Mouse (Mus musculus) bone marrow macrophage, adult 2 months (primary cell): ENCODE measurements at regions not wholly inside any gene's neighbourhood (a gene's known extent, or its start where the extent isn't known, plus 50 kb on each side); places are given as distances from the start of the nearest gene placed in this dataset.

Experiments
- CTCF ChIP-seq: IDR thresholded peaks from 2 replicates; pipeline ENCODE4 v1.5.1; 2012; ENCODE audit warnings: low read depth, mild to moderate bottlenecking, low read length, moderate library complexity
- POLR2A ChIP-seq: IDR thresholded peaks from 2 replicates; pipeline ENCODE4 v1.6.1; 2012; ENCODE audit warnings: mild to moderate bottlenecking, low read depth, low read length, borderline replicate concordance

DNA sequence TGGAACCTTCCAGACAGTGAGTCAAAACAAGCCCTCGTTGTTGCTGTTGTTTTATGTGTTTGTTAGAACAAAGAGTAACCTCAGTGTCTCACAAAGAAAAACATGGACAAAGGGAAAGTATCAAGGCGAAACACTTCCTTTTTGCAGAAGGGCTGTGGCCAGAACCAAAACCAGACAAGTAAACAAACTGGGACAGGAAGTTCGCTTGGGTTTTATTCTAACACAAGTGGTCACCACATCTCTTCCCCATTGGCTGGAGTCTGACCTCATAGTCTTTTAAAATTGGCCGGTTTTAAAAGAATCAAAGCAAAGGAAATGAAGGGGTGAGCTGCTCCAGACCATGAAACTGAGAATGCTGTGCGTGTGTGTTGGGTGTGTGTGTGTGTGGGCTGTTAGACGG lies 194.4 kb upstream of the Egln3 start:
- TF ChIP-seq CTCF: no peak
- no peak for TF ChIP-seq POLR2A
